Mouse (Mus musculus): ENCODE measurements around the gene Olfr961. TPM values are rescaled to one million over a fixed set of nuclear protein-coding genes. Genes with fewer than 3 reads are reported as not detected.

Gene Olfr961
- total RNA-seq (2015; ENCODE audit: low replicate concordance), result not detected in 2 replicates
- not detected in 2 replicates for total RNA-seq (2017; ENCODE audit: low replicate concordance)

DNA sequence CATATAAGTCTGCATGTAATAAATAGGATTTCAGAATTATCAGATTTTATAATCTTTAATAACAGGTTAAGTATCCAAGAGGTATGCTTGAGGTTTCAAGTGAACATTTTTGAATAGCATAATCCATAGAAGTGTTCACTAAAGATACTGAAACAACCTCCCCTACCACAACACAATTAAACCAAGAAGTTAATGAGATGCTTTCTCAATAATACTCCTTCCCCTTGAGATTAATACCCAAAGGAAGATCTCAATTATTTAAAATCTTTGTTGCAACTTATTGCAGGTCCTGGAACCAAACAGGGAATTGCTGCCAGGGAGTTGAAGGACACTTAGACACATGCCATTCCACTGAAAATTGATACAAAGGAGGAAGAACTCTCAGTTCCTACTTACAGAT lies at the start of gene Olfr961:
Olfr961 (plus strand) TSS at position 301 of the 400 bp plus-strand sequence.
- ATAC-seq (replicated peaks; ENCODE audit: low FRiP score, poor library complexity, severe bottlenecking), result no peak

DNA sequence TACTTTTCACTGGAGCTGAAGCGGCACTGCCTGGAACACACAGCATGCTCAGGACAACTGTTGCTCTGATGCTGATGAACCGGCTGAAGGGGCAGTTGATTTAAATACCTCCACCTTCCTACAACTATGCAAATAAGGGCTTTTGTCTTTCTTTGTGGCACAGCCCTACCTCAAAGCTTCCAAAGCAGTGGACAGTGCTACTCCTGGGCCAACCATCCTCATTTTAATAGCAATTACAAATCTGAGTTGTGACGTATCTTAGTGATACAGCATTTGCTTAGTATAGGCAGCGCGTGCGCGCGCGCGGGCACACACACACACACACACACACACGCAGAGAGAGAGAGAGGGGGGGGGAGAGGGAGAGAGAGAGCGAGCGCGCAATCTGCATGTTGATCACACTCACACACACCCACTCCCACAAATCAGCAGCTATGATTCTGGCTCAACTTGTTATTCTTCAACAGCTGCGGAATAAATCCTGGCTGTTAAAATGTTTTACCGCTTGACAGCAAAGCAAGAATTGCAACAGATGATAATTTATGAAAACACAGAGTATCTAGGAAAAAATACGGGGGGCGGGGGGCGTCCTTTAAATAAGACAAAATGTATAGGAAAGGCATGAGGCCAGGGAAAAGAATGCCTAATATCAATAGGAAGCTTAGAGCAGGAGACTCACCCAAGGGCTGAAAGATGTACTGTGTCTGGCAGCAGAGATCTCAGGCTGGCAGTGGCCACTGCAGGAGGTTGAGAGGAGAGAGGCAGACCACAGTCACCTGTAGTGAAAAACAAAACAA lies 42.2 kb upstream of the Olfr961 start:
- no peak for ATAC-seq (replicated peaks; ENCODE audit: low FRiP score, poor library complexity, severe bottlenecking)

DNA sequence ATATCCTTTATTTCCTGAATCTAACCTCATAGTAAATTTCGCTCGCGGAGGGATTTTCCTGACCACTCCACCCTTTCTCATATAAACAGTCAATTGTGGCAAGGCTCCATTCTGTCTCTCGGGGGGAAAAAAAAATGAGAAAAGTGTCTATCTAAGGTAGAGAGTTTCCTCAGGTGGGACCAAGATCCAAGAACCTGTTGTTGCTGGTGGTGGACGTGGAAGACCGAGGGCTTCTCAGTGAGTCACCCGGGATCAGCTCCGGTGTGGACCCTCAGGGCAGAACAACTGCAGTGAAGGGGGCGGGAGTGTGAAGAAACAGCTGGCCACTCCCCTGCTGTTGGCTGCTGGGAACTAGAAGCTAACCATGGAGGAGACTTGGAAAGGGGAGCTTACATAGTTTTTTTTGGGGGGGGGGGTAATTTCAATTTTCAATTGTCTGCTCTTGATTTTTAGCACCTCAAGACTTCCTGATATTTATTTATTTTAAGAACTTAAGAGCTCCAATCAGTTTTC lies 41.5 kb upstream of the Olfr961 start:
- no peak for ATAC-seq (replicated peaks; ENCODE audit: low FRiP score, poor library complexity, severe bottlenecking)

DNA sequence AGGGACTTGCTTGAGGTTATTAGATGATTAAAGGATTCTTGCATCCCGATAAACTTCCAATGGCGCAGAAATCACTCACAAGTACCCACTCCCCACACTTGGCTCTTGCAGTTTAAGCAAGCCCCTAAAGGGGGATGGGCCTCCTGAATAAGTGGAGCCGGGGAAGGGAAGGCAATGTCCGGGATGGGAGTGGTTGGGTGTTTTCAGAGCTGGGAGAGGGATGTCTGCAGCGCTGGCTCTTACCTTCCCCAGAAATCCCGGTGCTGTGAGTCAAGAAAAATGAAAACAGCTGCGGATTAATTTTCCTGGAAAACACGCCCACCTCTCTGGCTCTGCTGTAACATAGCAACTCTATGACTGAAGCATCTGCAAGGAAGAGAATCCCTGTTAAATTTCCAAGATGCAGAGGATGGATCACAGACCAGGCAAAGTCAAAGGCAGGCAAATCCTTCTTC lies 40.9 kb upstream of the Olfr961 start, which contains the start of gene AW551984:
AW551984 (minus strand) TSS at position 405 of the 455 bp plus-strand sequence.
- no peak for ATAC-seq (replicated peaks; ENCODE audit: low FRiP score, poor library complexity, severe bottlenecking)

DNA sequence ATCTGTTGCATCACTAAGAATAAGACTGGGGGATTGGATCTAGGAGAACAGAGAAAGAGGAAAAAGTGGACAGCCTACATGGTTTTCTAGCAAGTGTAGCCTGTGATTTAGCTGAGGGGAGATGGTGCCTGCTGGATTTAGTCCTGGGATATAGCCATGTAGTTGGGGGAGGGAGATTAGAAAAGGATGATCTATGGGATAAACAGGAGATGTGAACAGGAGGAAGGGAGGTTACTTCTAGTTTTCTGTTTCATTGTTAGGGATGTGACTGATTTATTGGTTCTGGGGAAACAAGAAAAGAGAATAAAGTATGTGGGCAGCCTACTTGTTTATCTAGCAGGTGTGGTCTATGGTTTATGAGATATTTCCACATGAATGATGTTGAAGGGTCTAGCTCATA lies 36.4 kb upstream of the Olfr961 start:
- no peak for ATAC-seq (replicated peaks; ENCODE audit: low FRiP score, poor library complexity, severe bottlenecking)

DNA sequence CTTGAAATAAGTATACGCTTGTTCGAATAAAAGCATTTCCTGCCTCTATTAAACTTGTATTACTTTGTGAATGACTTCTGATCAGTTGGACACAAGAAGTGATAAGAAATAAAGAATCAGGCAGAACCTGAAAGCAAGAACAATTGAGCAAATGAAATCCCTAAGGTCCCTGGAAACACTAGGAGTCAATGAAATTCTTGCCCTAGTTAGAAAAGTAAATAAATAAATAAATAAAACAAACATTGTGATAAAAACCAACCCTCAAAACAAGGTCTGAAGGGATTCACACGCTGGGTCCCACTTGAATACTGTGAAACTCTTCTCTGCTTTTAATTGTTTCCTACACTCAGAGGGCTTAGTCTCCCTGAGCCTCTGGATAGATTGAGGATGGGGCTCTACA lies 34.5 kb upstream of the Olfr961 start, which contains the start of gene Olfr148:
Olfr148 (plus strand) TSS at position 301 of the 400 bp plus-strand sequence.
- no peak for ATAC-seq (replicated peaks; ENCODE audit: low FRiP score, poor library complexity, severe bottlenecking)

DNA sequence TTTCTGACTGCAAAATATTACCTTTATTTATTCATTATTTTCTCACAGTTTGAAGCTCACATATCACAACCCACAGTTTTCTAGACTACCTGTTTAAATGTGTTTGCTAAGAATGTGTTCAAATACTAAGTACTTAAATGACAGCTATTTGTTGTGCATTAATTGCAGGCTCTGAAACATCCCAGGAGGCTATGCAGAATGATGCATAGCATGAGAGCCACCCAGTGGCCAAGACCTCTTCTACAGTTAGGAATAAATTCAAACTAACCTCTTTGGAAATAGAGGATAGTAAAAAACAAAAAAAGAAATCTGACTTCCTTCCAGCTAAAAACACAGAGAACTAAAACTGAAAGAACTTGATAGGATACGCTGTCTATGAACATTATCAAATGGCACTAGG lies 32.9 kb upstream of the Olfr961 start:
- no peak for ATAC-seq (replicated peaks; ENCODE audit: low FRiP score, poor library complexity, severe bottlenecking)

DNA sequence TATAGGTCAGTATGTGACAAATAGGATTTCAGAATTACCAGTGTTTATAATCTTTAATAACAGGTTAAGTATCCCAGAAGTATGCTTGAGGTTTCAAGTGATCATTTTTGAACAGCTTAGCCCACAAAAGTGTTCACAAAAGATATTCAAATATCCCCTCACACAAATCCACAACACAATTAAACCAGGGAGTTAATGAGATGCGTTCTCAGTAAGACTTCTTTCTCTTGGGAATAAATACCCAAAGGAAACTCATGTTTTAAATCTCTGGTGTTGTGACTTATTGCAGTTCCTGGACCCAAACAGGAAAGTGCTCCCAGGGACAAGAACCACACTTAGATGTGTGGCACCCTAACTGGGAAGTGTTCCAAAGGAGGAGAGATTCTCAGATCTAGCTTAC lies 23.8 kb upstream of the Olfr961 start, which contains the start of gene Olfr960:
Olfr960 (plus strand) TSS at position 301 of the 400 bp plus-strand sequence.
- ATAC-seq (replicated peaks; ENCODE audit: low FRiP score, poor library complexity, severe bottlenecking), result no peak

DNA sequence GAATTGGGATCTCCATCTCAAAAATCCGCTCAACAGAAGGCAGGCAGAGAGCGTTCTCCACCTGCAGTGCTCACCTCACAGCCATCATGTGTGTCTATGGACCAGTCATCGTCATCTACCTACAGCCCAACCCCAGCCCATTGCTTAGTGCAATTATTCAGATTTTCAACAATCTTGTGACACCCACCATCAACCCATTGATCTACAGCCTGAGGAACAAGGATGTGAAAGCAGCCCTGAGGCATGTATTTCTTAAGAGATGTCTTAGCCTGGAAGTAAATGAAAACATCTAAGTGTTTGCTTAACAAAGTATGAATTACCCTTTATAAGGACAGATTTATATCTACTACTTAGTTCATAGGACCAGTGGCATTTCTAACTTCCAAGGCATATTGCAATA lies 21.1 kb upstream of the Olfr961 start:
- no peak for ATAC-seq (replicated peaks; ENCODE audit: low FRiP score, poor library complexity, severe bottlenecking)

DNA sequence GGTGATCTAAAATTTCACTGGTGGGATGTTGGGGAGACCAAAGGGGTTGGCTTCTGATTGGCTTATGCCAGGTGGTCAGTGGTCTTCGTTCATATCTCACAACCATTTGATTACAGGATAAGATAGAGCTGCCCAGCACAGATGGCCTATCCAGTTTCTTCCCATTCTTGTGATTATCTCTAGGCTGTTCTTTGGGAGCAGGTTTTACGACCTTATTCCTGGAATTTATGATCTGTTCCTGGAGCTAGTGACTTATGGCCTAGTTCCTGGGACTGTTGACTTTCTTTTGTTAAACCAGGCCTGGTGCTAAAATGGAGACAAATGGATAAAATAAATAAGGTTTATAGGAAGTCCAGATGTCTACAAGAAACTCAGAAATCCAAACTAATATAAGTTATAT lies 20.2 kb upstream of the Olfr961 start:
- no peak for ATAC-seq (replicated peaks; ENCODE audit: low FRiP score, poor library complexity, severe bottlenecking)

DNA sequence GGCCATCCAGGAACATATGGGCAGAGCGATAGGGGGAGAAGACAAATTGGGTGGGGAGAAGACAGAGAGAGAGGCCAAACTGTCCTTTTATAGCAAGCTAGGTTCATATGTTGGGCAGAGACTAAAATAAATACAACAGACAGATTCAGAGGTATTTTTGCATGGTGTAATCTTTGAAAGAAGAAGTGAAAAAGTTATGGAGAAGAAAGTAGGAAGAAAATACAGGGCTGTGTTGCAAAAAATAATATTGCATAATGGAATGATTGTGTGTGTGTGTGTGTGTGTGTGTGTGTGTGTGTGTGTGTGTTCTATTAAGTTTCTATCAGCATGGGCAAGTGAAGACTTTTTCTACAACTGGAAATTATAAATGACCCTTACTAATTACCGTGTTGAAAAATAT lies 15.8 kb upstream of the Olfr961 start:
- no peak for ATAC-seq (replicated peaks; ENCODE audit: low FRiP score, poor library complexity, severe bottlenecking)

DNA sequence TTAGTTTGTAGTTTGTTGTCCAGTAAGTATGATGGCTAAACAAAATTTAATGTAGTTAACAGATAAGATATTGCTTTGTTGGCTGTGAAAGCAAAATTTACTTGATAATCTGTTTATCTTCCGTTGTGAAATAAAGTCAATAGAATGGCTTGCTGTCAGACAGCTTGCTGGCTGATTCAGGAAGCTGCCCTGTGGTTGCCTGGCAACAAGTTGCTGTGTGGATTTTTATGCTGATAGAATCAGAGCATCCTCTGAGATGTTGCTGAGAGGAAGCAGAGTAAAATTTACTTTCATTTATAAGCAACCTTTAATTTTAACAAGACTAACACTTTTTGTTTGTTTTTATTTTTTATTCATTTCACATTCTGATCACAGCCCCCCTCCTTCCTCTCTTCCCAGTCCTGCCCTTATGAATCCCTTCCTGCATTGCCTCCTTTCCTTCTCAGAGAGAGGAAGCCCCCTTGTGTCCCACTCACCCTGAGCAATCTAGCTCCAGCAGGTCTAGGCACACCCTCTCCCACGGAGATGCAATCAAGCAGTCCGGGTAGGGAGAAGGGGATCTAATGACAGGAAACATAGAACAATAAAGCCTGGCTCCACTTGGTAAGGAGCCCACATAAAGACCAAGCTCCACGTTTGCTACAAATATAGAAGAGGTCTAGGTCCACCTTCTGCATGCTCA lies 10.8 kb upstream of the Olfr961 start:
- ATAC-seq (replicated peaks; ENCODE audit: low FRiP score, poor library complexity, severe bottlenecking), result no peak

DNA sequence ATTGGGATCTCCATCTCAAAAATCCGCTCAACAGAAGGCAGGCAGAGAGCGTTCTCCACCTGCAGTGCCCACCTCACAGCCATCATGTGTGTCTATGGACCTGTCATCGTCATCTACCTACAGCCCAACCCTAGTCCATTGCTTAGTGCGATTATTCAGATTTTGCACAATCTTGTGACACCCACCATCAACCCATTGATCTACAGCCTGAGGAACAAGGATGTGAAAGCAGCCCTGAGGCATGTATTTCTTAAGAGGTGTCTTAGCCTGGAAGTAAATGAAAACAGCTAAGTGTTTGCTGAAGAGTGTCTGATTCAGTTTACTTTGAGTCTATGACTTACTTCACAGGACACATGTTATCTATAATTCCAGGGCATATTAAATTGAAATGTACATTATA lies 2.5 kb downstream of the Olfr961 start:
- no peak for ATAC-seq (replicated peaks; ENCODE audit: low FRiP score, poor library complexity, severe bottlenecking)

DNA sequence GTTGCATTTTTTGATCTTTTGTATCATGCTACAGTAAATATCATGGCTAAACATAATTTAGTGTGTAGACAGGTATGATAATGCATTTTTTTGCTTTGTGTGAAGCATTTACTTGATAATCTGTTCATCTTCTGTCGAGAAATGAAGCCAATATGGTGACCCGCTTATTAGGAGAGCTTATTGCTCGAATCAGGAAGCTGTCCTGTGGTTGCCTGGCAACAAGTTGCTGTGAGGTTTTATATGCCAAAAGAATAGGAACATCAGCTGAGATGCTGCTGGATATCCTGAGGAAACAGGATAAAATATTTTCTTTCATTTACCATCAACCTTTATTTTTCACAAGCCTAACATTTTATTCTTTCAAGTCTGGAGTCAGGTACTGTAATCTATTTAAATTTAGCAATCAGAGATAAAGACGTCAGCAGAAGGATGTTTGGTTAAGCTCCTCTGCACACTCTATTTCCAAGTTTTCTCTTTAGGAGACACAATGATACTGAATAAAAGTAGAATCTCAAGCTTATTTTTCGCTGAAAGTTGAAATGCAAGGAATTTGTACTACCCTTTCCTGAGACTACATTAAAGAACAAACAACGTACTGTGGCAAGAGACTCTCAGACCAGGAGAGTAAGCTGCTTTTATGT lies 10.0 kb downstream of the Olfr961 start:
- no peak for ATAC-seq (replicated peaks; ENCODE audit: low FRiP score, poor library complexity, severe bottlenecking)

DNA sequence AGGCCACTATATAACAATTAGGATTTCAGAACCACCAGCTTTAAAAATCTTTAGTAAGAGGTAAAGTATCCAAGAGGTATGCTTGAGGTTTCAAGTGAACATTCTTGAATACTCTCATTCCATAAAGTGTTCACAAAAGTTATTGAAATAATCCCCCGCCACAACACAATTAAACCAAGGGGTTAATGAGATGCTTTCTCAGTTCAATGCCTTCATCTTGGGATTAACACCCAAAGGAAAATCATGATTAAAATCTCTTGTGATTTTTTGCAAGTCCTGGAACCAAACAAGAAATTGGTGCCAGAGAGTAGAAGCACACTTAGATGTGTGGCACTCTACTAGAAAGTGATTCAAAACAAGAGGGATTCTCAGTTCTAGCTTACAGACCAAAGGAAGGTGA lies 22.0 kb downstream of the Olfr961 start, which contains the start of gene Olfr963:
Olfr963 (plus strand) TSS at position 301 of the 400 bp plus-strand sequence.
- no peak for ATAC-seq (replicated peaks; ENCODE audit: low FRiP score, poor library complexity, severe bottlenecking)

DNA sequence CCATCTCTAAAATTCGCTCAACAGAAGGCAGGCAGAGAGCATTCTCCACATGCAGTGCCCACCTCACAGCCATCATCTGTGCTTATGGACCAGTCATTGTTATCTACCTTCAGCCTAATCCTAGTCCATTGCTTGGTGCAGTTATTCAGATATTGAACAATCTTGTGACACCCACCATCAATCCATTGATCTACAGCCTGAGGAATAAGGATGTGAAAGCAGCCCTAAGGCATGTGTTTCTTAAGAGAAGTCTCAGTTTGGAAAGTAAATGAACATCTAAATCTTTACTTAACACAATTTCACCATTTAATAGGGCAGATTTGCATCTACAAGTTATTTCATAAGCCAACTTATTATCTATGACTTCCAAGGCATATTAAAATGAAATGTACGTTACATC lies 24.8 kb downstream of the Olfr961 start:
- ATAC-seq (replicated peaks; ENCODE audit: low FRiP score, poor library complexity, severe bottlenecking), result no peak

DNA sequence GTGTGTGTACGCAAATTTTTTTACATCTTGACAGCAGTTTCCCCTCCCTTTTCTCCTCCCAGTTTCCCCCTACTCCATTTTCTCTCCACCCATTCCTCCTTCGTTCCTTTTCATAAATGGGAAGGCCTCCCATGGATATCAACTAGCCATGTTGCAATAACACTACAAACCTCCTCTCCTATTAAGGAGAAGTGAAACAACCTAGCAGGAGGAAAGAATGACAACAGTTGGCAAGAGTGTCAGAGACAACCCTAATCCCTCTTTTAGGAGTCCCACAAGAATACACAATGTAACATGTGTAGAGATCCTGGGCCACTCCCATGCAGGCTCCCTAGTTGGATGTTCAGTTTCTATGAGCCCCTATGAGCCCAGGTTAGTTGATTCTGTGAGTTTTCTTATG lies 29.9 kb downstream of the Olfr961 start:
- ATAC-seq (replicated peaks; ENCODE audit: low FRiP score, poor library complexity, severe bottlenecking), result no peak

DNA sequence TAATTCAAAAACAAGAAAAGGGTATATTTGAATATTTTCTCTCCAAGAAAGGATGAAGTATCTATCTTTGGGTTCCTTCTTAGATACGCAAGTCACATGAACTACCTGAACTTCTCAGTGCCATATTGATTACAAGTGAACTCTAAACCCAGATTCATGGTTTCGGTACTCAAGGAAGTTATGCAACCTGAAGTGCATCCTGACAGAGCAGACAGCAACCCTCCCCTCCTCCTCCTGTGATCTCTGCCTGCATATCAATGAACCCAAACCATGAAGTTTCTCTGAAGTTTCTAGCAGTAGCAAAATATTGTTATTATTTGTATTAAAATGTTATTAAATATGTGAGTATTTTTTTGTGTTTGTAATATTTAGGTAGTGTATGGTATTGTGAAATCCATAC lies 33.7 kb downstream of the Olfr961 start:
- no peak for ATAC-seq (replicated peaks; ENCODE audit: low FRiP score, poor library complexity, severe bottlenecking)

DNA sequence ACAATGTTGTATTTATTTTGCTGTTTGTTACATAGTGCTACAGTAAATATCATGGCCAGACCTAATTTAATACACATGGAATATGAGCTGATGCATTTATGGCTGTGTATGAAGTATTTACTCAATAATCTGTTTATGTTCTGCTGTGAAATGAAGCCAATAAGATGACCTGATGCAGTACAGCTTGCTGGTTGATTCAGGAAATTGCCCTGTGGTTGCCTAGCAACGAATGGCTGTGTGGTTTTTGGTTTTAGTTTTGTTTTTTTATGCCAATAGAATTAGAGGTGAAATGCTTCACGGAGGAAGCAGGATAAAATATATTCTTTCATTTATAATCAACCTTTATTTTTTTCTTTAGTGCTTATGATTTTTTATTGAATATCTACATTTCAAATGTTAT lies 34.4 kb downstream of the Olfr961 start:
- no peak for ATAC-seq (replicated peaks; ENCODE audit: low FRiP score, poor library complexity, severe bottlenecking)
